Mouse (Mus musculus) gastrocnemius, adult 18-20 months (tissue): ENCODE measurements around the gene Zfp507. TPM values are rescaled to one million over a fixed set of nuclear protein-coding genes. Genes with fewer than 3 reads are reported as not detected.

ENCODE experiments used
- DNase-seq: peaks from one replicate; pipeline ENCODE4 v3.0.0; 2021; ENCODE audit warnings: low spot score
- total RNA-seq, 2 experiments: library from RNA; stranded (reverse); gene quantifications; 2 replicates each; pipeline ENCODE4 v1.2.3; 2021

Zfp507 gene
- total RNA-seq, 2 experiments from 2014 or later, result 14.8 to 20.3 TPM

GRCm38 (mm10) chr7:35740489-35741230, 62.1 kb downstream of the Zfp507 start:
- no peak for DNase-seq

GRCm38 (mm10) chr7:35738871-35739270, 63.9 kb downstream of the Zfp507 start:
- DNase-seq, result no peak

DNA sequence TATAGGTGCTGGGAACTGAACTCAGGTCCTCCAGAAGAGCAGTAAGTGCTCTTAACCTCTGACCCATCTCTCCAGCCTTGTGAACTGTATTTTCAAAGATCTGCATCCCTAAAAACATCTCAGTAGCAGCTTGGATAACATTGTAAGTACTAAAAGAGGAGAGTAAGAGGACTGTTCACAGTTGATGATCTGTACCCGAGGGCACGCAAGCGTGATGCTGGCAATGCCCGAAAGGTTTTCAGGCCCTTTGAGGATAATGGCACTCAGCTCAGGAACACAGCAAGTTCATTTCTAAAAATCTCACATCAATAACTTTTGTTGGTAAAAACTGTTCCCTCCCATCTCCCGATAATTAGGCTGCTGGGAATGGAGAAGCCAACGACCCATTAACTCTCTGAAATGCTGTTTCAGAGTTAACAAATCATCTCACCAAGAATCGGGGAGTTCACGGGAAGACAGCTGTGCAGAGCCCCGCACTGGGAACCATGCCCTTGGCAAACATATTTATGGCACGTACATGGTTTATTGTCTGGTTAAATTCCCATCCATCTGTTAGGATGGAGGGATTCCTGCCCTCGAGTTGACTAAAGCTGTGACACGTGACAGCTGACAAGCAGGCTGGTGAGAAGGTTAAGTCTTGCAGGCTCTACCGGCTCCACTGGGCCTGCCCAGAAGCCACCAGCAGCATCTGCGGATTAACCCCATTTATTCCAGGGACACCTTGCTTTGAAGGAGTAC, 69.3 kb downstream of the Zfp507 start:
- no peak for DNase-seq

GRCm38 (mm10) chr7:35732585-35733059, 70.2 kb downstream of the Zfp507 start:
- DNase-seq, result no peak

DNA sequence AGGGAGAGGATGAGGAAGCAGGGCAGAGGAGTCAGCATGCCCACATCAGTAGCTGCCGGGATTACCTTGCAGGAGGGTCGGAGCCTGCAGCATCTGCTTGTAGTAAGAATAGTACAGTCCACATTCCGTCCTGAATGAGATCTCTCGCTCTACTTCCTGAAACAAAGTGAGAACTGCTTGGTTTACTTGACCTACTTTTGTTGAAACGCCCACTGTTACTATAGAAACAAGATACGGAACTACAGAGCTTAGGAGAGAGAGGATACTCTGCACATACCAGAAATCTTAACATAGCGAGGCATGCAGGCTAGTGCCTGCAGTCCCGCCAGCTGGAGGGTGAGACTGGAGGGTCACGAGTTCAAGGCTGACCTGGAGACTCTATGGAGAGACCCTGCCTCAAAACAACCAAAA, 73.2 kb downstream of the Zfp507 start:
- DNase-seq, result no peak

- no peak for DNase-seq
Measured at GRCm38 (mm10) chr7:35728376-35728775, 74.4 kb downstream of the Zfp507 start.

- no peak for DNase-seq
Measured at GRCm38 (mm10) chr7:35723035-35723434, 79.8 kb downstream of the Zfp507 start.

Other genes starting within 250 kb of the Zfp507 start
- gene Nudt19, start 246.7 kb downstream of the Zfp507 start, total RNA-seq, result 10 to 100 TPM; 47.9 to 52.6 TPM
- under 1 TPM in 1 of 2 experiments, not detected in 1; 0.11 TPM for gene Rgs9bp, start 217.4 kb downstream of the Zfp507 start, total RNA-seq
- 10 to 100 TPM; 12.3 to 15.5 TPM for gene Ankrd27, start 216.8 kb downstream of the Zfp507 start, total RNA-seq
- gene Pdcd5, start 155.5 kb downstream of the Zfp507 start, total RNA-seq, result 100 to 1,000 TPM; 148 to 149 TPM
- 1 to 10 TPM; 5.8 to 6.8 TPM for gene Dpy19l3, start 48.5 kb downstream of the Zfp507 start, total RNA-seq